Mouse (Mus musculus) heart, embryonic 13.5 days (tissue): ENCODE measurements around the gene Tipin. TPM values are rescaled to one million over a fixed set of nuclear protein-coding genes. Genes with fewer than 3 reads are reported as not detected.

Source experiments
- ATAC-seq: fragments of 200-750 bp; cut with Nextera tagmentation; 2 replicates; pipeline ENCODE4 v1.8.0; 2017; ENCODE audit warnings: moderate TSS enrichment; ENCODE audit not compliant: insufficient number of reproducible peaks, low FRiP score, low TSS enrichment; ENCODE audit errors: extremely low read depth
- H3K27ac ChIP-seq: fragments of 300-500 bp; sonication (generic); replicated peaks from 2 replicates; pipeline ENCODE4 v1.5.1; 2015; ENCODE audit warnings: moderate library complexity, mild to moderate bottlenecking, inconsistent platforms
- H3K27me3 ChIP-seq: fragments of 300-500 bp; sonication (generic); replicated peaks from 2 replicates; pipeline ENCODE4 v1.6.1; 2015; ENCODE audit warnings: mild to moderate bottlenecking, inconsistent platforms
- H3K36me3 ChIP-seq: fragments of 300-500 bp; sonication (generic); 2 replicates; pipeline ENCODE4 v1.6.1; 2015; ENCODE audit warnings: mild to moderate bottlenecking, inconsistent platforms
- H3K4me1 ChIP-seq: fragments of 300-500 bp; sonication (generic); 2 replicates; pipeline ENCODE4 v1.6.1; 2015; ENCODE audit warnings: inconsistent platforms
- H3K4me2 ChIP-seq: fragments of 300-500 bp; sonication (generic); 2 replicates; pipeline ENCODE4 v1.6.1; 2015; ENCODE audit warnings: inconsistent platforms, mild to moderate bottlenecking, moderate library complexity
- H3K4me3 ChIP-seq: fragments of 300-500 bp; sonication (generic); 2 replicates; pipeline ENCODE4 v1.5.1; 2015; ENCODE audit warnings: moderate library complexity, mild to moderate bottlenecking, inconsistent platforms
- H3K9ac ChIP-seq: fragments of 300-500 bp; sonication (generic); 2 replicates; pipeline ENCODE4 v1.6.1; 2015; ENCODE audit warnings: inconsistent platforms, mild to moderate bottlenecking, moderate library complexity
- H3K9me3 ChIP-seq: fragments of 300-500 bp; sonication (generic); 2 replicates; pipeline ENCODE4 v1.6.1; 2016; ENCODE audit warnings: inconsistent platforms
- WGBS: fragments of 180-500 bp; shearing (Covaris S2); methylation state at CpG from one replicate; pipeline ENCODE4 v1.1.7; 2015; ENCODE audit warnings: mixed read lengths; 5-methylcytosine and 5-hydroxymethylcytosine counted together
- polyA plus RNA-seq: library from polyadenylated mRNA; unstranded; fragments of >200 nt; fragmentation: Nextera tagmentation; extraction: Ambion mirVana; gene quantifications from 2 replicates; pipeline ENCODE4 v1.2.1, GENCODE M21; 2015

Gene Tipin
- polyA plus RNA-seq, 1 experiment from 2014 or later = 129 TPM

GRCm38 (mm10) chr9:64345931-64346330 lies 64.5 kb downstream of the Tipin start:
- Histone ChIP-seq H3K4me1 (peaks cover 7% of the 10 kb centered on the region; the same call in 1 of the 2 replicates), H3K9me3 (no peaks in the 10 kb centered on the region), H3K36me3 (no peaks in the 10 kb centered on the region), H3K4me3 (no peak overlapping the region), H3K4me2 (no peak overlapping the region), H3K27me3 (no peaks in the 10 kb centered on the region), H3K27ac (no peak overlapping the region), H3K9ac (no peak overlapping the region)
- WGBS = 57% methylated on average over 5 of the region's 5 CpGs
- ATAC-seq = no peak

- Histone ChIP-seq H3K4me1 (no peaks in the 10 kb centered on the region), H3K9me3 (no peaks in the 10 kb centered on the region), H3K36me3 (no peaks in the 10 kb centered on the region), H3K27me3 (no peaks in the 10 kb centered on the region), H3K27ac (no peak overlapping the region), H3K4me3 (no peak overlapping the region), H3K4me2 (no peak overlapping the region), H3K9ac (no peak overlapping the region)
- ATAC-seq = no peak
- WGBS = 3% methylated on average over 1 of the region's 1 CpGs
Measured at GRCm38 (mm10) chr9:64347377-64347776, 66.0 kb downstream of the Tipin start.

- Histone ChIP-seq H3K4me1 (no peaks in the 10 kb centered on the region), H3K4me3 (no peak overlapping the region), H3K9me3 (no peaks in the 10 kb centered on the region), H3K27ac (no peak overlapping the region), H3K27me3 (no peaks in the 10 kb centered on the region), H3K4me2 (no peak overlapping the region), H3K36me3 (no peaks in the 10 kb centered on the region), H3K9ac (no peak overlapping the region)
- no peak for ATAC-seq
- WGBS = 63% methylated on average over 5 of the region's 5 CpGs
Measured at GRCm38 (mm10) chr9:64349490-64349889, 68.1 kb downstream of the Tipin start.

- WGBS = 32% methylated on average over 3 of the region's 3 CpGs
- H3K27ac ChIP-seq = no peak overlapping the region
- no peaks in the 10 kb centered on the region for H3K4me1 ChIP-seq
- ATAC-seq = no peak
- no peaks in the 10 kb centered on the region for H3K36me3 ChIP-seq
- H3K27me3 ChIP-seq = no peaks in the 10 kb centered on the region
- H3K9me3 ChIP-seq = no peaks in the 10 kb centered on the region
- no peak overlapping the region for H3K4me2 ChIP-seq
- no peak overlapping the region for H3K4me3 ChIP-seq
- H3K9ac ChIP-seq = no peak overlapping the region
Measured at GRCm38 (mm10) chr9:64351191-64351590, 69.8 kb downstream of the Tipin start.

Other genes with a start within 250 kb of the Tipin start
- gene Lctl, start 164.4 kb upstream of the Tipin start, polyA plus RNA-seq = not detected in 2 replicates
- gene Zwilch, start 108.5 kb upstream of the Tipin start, polyA plus RNA-seq = 19.9 and 21.7 TPM in 2 replicates
- 707 and 780 TPM in 2 replicates for gene Rpl4, start 108.2 kb upstream of the Tipin start, polyA plus RNA-seq
- 26.5 and 31.1 TPM in 2 replicates for gene Snapc5, start 102.3 kb upstream of the Tipin start, polyA plus RNA-seq
- 1.6 and 1.7 TPM in 2 replicates for gene Uchl4, start 46.4 kb upstream of the Tipin start, polyA plus RNA-seq
- gene Map2k1, start 27.9 kb upstream of the Tipin start, polyA plus RNA-seq = 79.0 and 86.7 TPM in 2 replicates
- gene Dis3l, start 59.7 kb downstream of the Tipin start, polyA plus RNA-seq = 16.2 and 18.1 TPM in 2 replicates
- 0.38 and 1.1 TPM in 2 replicates for gene Megf11, start 104.0 kb downstream of the Tipin start, polyA plus RNA-seq